Mouse (Mus musculus): Measurements from ENCODE around the gene Gpcpd1. TPM values are rescaled to one million over a fixed set of nuclear protein-coding genes. Genes with fewer than 3 reads are reported as not detected.

The Gpcpd1 gene
- polyA plus RNA-seq, 1 experiment from 2014 or later = 79.6 TPM

DNA sequence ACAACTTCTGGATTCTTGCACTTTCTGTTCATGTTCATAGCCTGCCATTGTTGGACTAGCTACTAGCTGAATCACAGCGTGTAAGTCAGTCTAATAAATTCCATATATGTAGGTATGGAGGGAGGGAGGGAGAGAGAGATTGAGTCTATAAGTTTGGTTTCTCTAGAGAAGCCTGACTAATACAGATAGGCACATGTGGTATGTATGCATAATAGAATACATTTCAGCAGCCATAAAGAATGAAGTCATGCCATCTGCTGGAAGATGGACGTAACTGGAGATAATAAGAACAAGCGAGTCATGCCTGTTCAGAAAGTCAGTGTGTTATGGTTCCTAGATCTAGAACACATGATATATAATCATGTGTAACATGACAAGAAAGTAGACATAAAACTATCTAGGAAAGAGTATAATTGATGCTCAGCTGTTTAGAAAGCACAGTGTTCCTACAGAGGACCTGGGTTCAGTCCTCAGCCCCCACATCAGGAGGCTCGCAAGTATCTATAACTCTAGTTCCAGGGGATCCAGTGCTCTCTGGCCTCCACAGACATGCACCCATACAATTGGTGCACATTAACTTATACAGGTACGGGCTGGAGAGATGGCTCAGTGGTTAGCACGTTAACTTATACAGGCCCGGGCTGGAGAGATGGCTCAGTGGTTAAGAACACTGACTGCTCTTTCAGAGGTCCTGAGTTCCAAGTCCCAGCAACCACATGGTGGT is 90.0 kb downstream of the Gpcpd1 start:
- 83% methylated on average over 7 of the region's 7 CpGs for WGBS
- no peak overlapping the region for H3K27ac ChIP-seq (replicated peaks)
- H3K36me3 ChIP-seq = no peaks in the 10 kb centered on the region
- no peak overlapping the region for H3K9ac ChIP-seq (replicated peaks)
- no peaks in the 10 kb centered on the region; the same call in 1 of the 2 replicates for H3K9me3 ChIP-seq (replicated peaks)
- H3K4me2 ChIP-seq = no peak overlapping the region
- no peak overlapping the region for H3K4me3 ChIP-seq (replicated peaks)
- no peaks in the 10 kb centered on the region for H3K27me3 ChIP-seq (replicated peaks)
- no peaks in the 10 kb centered on the region for H3K4me1 ChIP-seq
- ATAC-seq (ENCODE audit: low FRiP score) = peak; percentile 79

DNA sequence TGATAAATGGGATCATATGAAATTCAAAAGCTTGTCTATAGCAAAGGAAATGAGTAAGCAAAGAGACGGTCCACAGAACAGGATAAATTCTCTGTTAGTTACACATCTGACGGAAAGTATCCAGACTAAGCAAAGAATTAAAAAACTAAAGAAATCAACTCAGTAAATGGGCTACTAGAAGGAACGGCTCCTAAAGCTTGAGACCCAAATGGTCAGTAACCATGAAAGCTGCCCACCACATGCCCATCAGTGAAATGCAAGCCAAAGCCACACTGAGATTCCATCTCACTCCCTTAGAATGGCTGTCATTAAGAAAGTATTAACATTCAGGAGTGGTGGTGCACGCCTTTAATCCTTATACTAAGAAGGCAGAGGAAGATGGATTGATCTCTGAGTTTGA is 94.3 kb downstream of the Gpcpd1 start:
- Histone ChIP-seq H3K9me3 (replicated peaks) (no peaks in the 10 kb centered on the region), H3K27ac (replicated peaks) (no peak overlapping the region), H3K9ac (replicated peaks) (no peak overlapping the region), H3K27me3 (replicated peaks) (0 out of 2 replicates have a peak, but pooled peaks cover 3% of the 10 kb centered on the region), H3K4me3 (replicated peaks) (no peak overlapping the region), H3K4me1 (no peaks in the 10 kb centered on the region), H3K36me3 (no peaks in the 10 kb centered on the region), H3K4me2 (no peak overlapping the region)
- ATAC-seq (ENCODE audit: low FRiP score) = no peak
- 87% methylated on average over 4 of the region's 4 CpGs for WGBS

DNA sequence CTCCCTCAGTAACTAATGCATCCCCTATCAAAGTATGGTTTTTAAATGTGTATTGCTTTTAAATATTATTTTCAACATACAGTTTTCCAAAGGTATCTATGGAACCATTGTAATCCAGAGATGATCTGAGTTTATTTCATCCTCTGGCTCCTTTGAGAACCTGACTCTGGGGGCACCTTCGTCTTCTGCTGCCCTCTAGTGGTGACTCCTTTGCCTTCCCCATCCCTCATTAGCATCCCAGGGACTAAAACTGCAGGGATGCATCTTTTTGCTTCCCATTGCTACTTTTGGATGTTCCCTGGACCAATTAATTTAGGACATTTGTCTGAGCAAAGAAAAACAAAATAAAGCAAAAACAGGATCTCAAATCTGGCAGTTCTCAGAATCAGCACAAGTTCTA is 102.1 kb downstream of the Gpcpd1 start:
- Histone ChIP-seq H3K4me1 (no peaks in the 10 kb centered on the region), H3K9ac (replicated peaks) (no peak overlapping the region), H3K4me2 (no peak overlapping the region), H3K27ac (replicated peaks) (no peak overlapping the region), H3K27me3 (replicated peaks) (0 out of 2 replicates have a peak, but pooled peaks cover 3% of the 10 kb centered on the region), H3K36me3 (no peaks in the 10 kb centered on the region), H3K9me3 (replicated peaks) (no peaks in the 10 kb centered on the region), H3K4me3 (replicated peaks) (no peak overlapping the region)
- 0% methylated on average over 1 of the region's 1 CpGs for WGBS
- ATAC-seq (ENCODE audit: low FRiP score) = no peak

DNA sequence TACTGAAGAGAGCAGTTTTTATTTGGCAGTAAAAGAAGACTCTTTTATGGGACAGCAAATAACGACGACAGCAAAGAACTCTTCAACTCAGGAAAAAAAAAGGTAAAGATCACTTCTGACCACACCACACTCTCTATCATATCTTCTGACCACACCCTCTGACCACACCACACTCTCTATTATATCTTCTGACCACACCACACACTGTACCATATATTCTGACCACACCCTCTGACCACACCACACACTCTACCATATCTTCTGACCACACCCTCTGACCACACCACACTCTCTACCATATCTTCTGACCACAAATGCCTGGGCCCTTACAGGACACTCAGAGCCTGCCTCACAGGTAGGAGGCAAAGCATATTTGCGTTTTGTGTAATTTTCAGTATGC is 106.0 kb downstream of the Gpcpd1 start:
- no peak overlapping the region for H3K4me2 ChIP-seq
- no peaks in the 10 kb centered on the region for H3K4me1 ChIP-seq
- H3K36me3 ChIP-seq = no peaks in the 10 kb centered on the region
- H3K27ac ChIP-seq (replicated peaks) = no peak overlapping the region
- H3K9ac ChIP-seq (replicated peaks) = no peak overlapping the region
- no peak for ATAC-seq (ENCODE audit: low FRiP score)
- no peaks in the 10 kb centered on the region for H3K9me3 ChIP-seq (replicated peaks)
- whole genome bisulfite sequencing = 67% methylated on average over 3 of the region's 3 CpGs
- no peak overlapping the region for H3K4me3 ChIP-seq (replicated peaks)
- no peaks in the 10 kb centered on the region for H3K27me3 ChIP-seq (replicated peaks)

Other genes starting within 250 kb of the Gpcpd1 start
- gene Prokr2, start 202.3 kb downstream of the Gpcpd1 start, polyA plus RNA-seq (2015; fragmentation: Nextera tagmentation; extraction: Ambion mirVana) = 3.1 and 3.8 TPM in 2 replicates
- 20.7 and 23.3 TPM in 2 replicates for gene Shld1, start 99.2 kb upstream of the Gpcpd1 start, polyA plus RNA-seq (2015; fragmentation: Nextera tagmentation; extraction: Ambion mirVana)
- 97.7 and 109 TPM in 2 replicates for gene Chgb, start 193.5 kb upstream of the Gpcpd1 start, polyA plus RNA-seq (2015; fragmentation: Nextera tagmentation; extraction: Ambion mirVana)
- gene Trmt6, start 228.3 kb upstream of the Gpcpd1 start, polyA plus RNA-seq (2015; fragmentation: Nextera tagmentation; extraction: Ambion mirVana) = 19.4 and 20.9 TPM in 2 replicates
- gene Mcm8, start 228.4 kb upstream of the Gpcpd1 start, polyA plus RNA-seq (2015; fragmentation: Nextera tagmentation; extraction: Ambion mirVana) = 5.2 and 6.4 TPM in 2 replicates

Measured in neural tube, embryonic 15.5 days (tissue).